Mouse (Mus musculus): ENCODE measurements around the gene Fer1l5. TPM values are rescaled to one million over a fixed set of nuclear protein-coding genes. Genes with fewer than 3 reads are reported as not detected.

Fer1l5 gene
- not detected for total RNA-seq (2021)
- long read RNA-seq, experiment 1: 0 reads
- long read RNA-seq, experiment 2: 0 reads

DNA sequence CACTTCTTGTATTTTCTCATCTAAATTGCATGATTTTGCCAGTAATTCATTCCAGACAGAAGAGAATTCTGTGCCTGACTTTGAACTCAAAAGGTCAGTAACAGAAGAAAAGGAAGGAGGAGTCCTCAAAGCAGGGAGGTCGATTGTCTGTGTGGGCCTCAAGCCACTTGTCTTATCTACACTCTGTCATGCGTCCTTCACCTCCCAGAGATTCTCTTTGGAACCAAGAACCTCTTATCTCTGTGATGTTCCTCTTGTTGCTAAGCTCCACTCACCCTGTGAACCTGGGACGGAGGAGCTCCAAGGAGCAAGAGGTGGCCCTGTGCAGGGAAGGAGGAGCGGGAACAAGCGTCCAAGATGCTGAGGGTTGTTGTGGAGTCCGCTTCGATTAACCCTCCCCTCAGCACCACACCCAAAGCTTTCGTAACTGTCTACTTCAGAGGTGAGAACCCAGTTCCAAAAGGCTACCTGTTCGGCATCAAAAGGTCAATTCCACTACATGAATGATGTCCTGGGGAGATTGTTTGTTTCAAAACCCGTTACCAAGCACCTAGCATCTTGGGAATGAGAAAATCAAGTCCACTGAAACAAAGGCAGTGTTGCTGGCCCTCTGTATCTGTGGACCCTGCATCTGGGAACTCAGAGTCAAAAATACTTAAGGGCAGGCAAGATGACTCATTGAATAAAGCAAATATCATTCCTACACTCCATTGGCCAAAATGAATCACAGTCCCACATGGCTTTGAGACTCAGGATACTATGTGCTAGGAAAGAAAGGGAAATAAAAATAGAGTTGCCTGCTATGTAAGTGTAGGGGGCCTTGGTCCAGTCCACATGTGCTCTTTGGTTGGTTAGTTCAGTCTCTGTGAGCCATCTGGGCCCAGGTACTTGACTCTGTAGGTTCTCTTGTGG, at the start of gene Fer1l5:
TSS of gene Fer1l5 (plus strand) at position 358 of the 912 bp plus-strand sequence.
- DNase-seq: no peak
- intact Hi-C loops (cut with DNase I): no loop called here

GRCm38 (mm10) chr1:36323076-36323475, 49.0 kb upstream of the Fer1l5 start:
- DNase-seq: no peak
- intact Hi-C loops (cut with DNase I): loop anchor here (2.0 kb wide), 1 partner anchor 178 kb away; no protein-coding TSS in a partner anchor

DNA sequence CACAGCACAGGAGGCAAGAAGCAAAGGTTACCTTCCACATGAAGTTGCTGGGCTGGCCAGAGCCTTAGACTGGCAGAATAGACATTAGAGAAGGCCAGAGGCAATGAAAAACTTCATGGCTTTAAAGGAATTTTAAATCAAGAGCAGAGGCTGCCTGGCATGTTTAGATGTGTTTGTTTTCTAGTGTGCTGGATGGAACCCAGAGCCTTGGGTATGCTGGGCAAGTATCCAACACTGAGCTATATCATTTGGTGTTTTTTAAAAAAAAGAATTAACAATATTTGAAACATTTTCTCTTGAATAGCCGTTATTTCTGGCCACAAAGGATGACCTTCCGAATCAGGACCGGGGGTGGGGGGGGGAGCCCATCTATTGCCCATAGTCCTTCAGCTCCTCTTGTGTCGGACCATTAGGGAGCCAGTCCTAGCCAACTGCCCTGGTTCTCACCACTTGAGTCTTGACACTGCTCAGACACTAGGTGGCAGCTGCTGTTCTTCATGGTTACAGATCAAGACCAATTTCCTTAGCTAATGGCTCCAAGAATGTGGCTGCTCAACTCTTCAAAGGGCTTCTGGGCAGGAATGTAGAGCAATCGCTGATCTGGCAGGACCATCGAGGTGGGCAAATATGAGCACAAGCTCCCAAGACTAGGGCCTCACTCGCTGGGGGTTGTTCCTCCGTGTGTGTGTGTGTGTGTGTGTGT, 48.2 kb upstream of the Fer1l5 start:
- DNase-seq: peak; percentile 50 to 65
- intact Hi-C loops (cut with DNase I): loop anchor here (2.0 kb wide), 2 partner anchors 169 to 177 kb away; no protein-coding TSS in a partner anchor

GRCm38 (mm10) chr1:36325900-36326321, 46.2 kb upstream of the Fer1l5 start:
- no peak for DNase-seq
- intact Hi-C loops (cut with DNase I): loop anchor here (2.0 kb wide), 1 partner anchor 167 kb away; no protein-coding TSS in a partner anchor

- DNase-seq: no peak
- intact Hi-C loops (cut with DNase I): no loop called here
Measured at GRCm38 (mm10) chr1:36326815-36327214, 45.3 kb upstream of the Fer1l5 start.

DNA sequence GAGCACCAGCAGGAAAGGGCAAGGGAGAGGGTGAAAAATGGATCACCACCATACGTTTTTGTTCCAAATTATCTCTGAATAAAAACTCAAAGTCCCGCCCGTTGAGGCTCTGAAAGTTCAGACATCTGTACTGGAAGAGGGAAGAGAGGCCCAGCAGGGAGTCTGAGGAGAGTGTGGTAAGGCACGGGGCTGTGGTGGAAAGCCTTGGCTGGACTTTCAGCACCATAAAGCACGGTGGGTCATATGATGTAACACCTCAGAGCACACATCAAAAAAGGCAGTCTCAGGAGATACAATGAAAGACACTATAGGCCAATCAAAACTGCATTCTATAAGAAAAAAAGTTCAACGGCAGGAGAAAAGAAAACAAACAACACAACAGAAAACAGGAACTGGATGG, 40.3 kb upstream of the Fer1l5 start:
- no peak for DNase-seq
- intact Hi-C loops (cut with DNase I): loop anchor here (10.0 kb wide), 1 partner anchor 353 kb away; the partner anchor contains the start of gene Fam178b

DNA sequence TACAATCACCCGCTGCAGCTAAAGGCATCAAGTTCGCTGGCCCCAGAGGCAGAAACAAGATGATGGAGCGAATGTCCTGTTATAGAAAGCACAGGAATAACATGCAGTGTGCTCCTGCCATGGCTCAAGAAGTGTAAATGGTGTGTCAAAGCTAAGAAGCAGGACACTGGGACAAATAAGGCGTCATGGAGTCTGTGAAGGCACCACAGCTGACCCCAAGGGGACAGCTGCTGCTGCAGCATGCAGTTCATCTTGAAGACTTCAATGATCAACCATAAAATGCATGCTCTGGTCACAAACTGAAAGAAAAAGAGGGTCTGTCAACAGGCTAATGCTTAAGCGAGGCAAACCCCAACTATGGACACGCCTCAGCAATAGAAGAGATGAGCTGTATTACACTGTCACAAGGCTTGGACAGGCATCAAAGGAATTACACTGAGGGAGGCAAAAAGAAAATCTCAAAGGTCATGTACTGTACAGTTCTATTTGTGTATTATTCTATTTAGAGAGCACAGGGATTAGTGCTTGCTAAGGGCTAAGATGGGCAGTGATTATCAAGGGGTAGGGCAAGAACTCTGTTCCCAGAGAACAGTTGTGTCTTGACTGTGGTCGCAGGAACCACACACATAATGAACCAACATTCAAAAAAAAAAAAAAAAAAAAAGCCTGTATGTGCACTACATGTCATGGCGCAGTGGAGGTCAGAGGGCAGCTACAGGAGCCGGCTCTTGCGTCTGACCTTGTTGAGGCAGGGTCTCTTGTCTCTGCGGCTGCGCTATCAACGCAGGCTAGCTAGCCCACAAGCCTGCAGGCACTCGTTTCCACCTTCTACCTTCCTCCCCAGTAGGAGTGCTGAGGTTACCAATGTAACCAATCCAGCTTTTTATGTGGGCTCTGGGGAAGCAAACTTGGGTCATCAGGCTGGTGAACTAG, 38.9 kb upstream of the Fer1l5 start:
- intact Hi-C loops (cut with DNase I): loop anchor here (10.0 kb wide), 1 partner anchor 352 kb away; the partner anchor contains the start of gene Fam178b
- no peak for DNase-seq

DNA sequence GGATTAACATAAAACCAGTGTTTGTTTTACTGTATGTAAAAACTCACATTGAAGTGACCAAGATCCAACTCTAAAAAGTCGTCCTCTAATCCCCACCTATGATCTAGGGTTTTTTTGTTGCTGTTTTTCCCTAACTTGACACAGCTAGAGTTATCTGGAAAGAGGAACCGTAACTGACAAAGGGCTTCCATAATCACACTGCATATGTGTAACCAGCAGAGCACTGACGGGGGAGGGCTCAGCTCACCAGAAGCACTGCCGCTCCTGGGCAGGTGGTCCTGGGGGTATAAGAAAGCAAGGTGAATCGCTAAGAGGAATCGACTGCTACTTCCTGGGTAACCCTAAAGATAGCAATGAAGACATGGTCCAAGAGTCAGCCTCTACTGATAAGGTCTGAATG, 29.5 kb upstream of the Fer1l5 start:
- intact Hi-C loops (cut with DNase I): no loop called here
- DNase-seq: no peak

DNA sequence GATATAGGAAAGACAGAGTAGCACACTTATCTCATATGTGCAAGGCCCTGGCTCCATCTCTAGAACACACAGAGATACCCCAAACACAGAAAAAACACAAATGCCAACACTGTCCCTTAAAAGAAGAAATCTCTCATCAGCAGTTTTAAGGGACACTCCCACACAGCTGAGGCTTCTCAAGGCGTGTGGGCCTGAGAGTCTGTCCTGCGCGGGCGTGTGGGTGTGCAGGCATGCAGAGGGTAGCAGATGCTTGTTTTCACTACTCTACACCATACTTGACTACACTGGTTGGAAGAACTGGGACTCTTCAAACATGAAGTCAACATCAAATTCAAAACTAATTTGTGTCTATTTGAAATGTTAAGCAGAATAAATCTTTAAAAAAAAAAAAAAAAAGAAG, 19.7 kb upstream of the Fer1l5 start:
- intact Hi-C loops (cut with DNase I): no loop called here
- no peak for DNase-seq

GRCm38 (mm10) chr1:36356955-36357695, 15.0 kb upstream of the Fer1l5 start:
- intact Hi-C loops (cut with DNase I): no loop called here
- no peak for DNase-seq

DNA sequence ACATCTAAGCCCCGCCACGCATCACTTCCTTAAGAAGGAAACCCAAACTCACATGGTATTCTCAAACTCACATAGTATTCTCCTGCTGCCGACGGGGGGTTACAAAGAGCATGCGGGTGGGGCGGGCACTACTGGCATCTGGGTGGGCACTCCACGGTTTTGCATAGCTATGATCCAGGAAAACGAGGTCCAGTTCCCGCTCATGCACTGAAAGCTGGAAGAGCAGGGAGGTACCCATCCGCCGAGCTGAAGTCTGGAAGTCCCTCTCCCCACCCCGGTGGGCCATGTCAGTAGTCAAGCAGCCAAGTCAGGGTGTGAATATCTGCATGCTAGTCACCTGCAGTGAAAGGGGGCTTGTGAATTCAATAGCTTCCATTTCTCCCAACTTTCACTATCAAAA, 4.4 kb upstream of the Fer1l5 start:
- no peak for DNase-seq
- intact Hi-C loops (cut with DNase I): loop anchor here (2.0 to 5.0 kb wide), 2 partner anchors 105 to 125 kb away; no protein-coding TSS in a partner anchor

GRCm38 (mm10) chr1:36368112-36368968, 3.8 kb upstream of the Fer1l5 start:
- intact Hi-C loops (cut with DNase I): loop anchor here (2.0 to 5.0 kb wide), 2 partner anchors 104 to 124 kb away; no protein-coding TSS in a partner anchor
- DNase-seq: peak; percentile 11 to 77

DNA sequence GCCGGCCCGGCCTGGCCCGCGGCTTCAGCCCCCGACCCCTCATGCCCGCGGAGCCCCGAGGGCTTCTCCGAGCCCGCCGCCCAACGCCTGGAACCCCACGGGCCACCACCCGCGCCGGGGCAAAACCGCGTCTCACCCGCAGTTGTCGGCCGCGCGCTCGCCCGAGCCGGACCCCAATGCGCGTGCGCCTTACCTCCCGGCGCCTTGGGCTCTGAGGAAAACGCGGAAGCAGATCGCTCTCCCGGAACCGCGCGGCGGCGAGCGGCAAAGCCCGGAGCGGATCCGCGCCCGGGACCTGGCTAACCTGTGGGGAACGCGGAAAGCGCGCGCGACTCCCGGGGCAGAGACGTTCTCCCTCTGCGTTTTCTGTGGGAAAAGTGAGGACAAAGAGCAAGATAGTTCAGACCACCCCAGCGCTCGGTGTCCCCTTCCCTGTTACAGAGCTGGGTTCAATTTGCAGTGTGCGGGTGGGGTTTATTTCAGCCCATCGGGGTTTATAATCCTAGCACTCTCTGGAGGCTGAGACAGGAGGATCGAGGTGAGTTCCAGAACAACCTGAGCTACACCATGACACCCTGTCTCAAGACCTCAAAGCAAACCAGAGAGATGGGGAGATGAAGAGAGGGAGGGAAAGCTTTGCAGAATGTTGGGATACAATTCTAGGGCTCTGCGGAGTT, 3.0 kb upstream of the Fer1l5 start, which contains the start of gene Kansl3:
TSS of gene Kansl3 (minus strand) at position 213 of the 677 bp plus-strand sequence.
- DNase-seq: peak; percentile 94 to 96
- intact Hi-C loops (cut with DNase I): loop anchor here (2.0 to 5.0 kb wide), 2 partner anchors 104 to 123 kb away; no protein-coding TSS in a partner anchor

DNA sequence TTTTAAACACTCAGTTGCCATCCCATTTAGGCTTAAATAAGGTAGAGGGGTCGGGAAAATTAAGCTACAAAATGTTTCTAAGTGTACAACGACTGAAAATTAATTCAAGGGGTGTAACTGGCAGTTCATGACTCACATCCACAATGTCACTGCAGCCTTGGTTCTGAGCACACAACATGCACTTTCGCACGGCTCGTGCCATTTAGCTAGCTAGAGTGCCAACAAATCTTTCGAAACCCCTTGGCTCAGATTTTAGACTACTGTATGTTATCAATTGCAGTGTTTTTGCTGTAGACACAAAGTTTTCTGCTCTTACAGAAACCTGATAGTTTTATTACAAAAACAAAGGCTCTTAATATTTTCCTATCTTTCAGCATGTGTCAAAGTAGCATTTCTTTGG, 1.2 kb upstream of the Fer1l5 start:
- no peak for DNase-seq
- intact Hi-C loops (cut with DNase I): no loop called here

DNA sequence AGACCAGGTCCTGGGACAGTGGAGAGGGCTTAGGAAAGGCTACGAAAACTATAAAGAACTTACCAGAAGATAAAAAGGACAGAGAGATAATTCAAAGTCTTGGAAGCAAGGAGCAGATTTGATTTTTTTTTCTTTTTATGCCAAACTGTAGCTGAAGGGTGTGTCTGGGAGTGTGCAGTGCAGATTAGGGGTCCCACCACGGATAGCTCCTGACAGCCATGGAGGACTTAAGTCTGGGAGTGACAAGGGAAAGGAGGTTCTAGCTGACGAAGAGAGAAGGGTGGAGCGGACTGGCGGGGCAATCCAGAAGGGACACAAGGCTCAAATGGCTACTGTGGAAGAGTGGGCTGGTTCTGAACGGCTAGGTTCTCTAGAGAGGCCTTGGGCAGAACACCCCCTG, 6.8 kb downstream of the Fer1l5 start:
- no peak for DNase-seq
- intact Hi-C loops (cut with DNase I): no loop called here

DNA sequence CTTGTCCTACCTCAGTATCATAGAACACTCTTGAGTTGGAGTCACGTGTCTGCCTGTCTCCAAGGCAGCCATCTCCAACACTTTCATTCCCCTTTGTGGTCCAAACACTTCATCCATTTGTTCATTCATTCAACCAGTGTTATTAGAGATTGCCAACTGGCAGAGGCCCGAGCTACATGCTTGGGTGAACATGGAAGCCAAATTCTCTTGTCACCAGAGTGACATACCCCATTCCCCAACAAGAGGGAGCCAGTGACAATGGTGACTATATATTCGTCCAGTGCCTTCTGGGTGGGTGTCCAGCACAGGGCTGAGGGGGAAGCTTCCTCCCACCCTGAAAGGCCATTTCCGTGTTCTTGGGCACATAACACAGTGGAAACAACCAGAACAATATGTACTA, 7.5 kb downstream of the Fer1l5 start:
- intact Hi-C loops (cut with DNase I): no loop called here
- no peak for DNase-seq

- no peak for DNase-seq
- intact Hi-C loops (cut with DNase I): no loop called here
Measured at GRCm38 (mm10) chr1:36397041-36397440, 24.9 kb downstream of the Fer1l5 start.

GRCm38 (mm10) chr1:36401509-36401908, 29.4 kb downstream of the Fer1l5 start:
- no peak for DNase-seq
- intact Hi-C loops (cut with DNase I): no loop called here
